Mouse (Mus musculus): Measurements from ENCODE around the gene Ntrk3. TPM values are rescaled to one million over a fixed set of nuclear protein-coding genes. Genes with fewer than 3 reads are reported as not detected.

The Ntrk3 gene
- total RNA-seq, 2 experiments from 2014 or later, result 226 to 238 TPM

DNA sequence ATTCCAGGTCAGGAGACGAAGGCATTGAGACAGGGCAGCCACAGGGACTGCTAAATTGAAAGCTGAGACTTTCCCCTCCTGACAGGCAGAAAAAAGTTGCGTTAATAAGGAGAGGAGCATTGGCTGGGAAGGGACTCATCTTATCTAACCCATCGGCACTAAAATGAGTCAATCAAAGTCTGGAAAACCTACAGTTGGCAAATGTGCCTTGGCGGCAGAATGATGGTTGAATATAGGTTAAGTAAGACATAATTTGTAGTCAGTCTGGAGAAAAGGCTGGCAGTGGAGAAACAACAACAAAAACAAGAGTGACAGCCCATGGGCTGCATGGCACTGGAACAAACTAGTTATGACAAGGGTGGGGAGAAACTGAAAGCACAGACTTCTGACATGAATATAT, 360.9 kb downstream of the Ntrk3 start:
- H3K4me3 ChIP-seq, result no peak overlapping the region
- DNase-seq (ENCODE audit: low spot score in 2 of 2), result no peak
- TF ChIP-seq CTCF (conservative IDR thresholded peaks at IDR 0.05), result no peak
- H3K27ac ChIP-seq, result 0 out of 2 replicates have a peak overlapping the region, but pooled peaks have one; percentile 14

DNA sequence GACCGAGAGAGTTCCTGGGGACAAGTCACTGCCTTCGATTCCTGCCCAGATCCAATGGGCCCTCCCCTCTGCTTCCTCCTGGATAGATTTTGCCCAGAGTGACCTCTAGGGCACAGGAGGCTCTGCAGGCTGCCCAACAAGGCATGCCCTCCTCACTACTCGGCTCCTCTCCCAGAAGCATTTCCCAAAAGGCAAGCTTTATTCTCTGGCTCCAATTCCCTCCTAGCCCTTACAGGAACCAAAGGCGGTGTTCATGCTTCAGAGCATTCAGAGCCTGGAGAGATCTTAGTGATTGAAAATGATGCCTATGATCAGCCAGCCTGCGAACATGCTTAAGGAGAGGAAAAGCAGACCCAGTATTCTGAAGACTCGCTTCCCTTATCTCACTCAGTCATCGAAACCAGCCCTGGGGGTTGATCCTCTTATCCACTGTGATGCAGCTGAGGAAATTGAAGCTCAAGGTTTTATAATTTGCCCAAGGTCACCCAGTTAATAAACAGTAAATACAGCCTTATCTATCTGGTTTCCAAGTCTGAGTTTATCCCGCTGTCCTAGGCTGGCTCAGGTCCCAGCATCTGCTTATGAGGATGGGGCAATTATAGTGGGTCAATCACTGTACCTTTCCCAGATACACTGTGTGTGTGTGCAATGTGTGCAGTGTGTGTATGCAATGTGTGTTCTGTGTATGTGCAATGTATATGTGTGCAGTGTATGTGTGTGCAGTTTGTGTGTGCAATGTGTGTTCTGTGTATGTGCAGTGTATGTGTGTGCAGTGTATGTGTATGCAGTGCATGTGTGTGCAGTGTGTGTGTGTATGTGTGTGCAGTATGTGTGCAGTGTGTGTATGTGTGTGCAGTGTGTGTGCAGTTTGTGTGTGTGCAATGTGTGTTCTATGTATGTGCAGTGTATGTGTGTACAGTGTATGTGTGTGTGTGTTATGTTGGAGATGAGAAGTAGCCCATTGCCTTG, 376.2 kb downstream of the Ntrk3 start:
- no peak for DNase-seq (ENCODE audit: low spot score in 2 of 2)
- no peak overlapping the region for H3K4me3 ChIP-seq
- H3K27ac ChIP-seq, result peak overlapping the region; percentile 3; the same call in 1 of the 2 replicates
- TF ChIP-seq CTCF (conservative IDR thresholded peaks at IDR 0.05), result no peak

DNA sequence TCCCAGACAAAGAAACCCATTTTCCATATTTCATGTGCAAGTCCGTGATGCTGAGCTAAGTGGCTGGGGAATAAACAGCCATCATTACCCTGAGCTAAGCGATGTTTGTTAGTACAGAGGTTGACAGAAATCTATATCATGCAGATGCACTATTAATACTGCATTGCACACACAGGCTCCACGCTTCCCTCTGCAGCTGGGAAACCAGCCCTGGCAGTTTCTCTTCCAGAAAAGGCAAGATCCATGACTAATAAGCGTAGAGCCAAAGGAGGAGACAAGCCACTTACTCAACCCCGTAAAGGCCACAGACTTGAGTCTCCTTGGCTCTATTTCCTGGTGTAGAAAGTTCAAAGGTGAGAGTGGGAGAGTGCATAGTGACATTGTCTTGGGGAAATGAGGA, 390.3 kb downstream of the Ntrk3 start:
- no peak for DNase-seq (ENCODE audit: low spot score in 2 of 2)
- TF ChIP-seq CTCF (conservative IDR thresholded peaks at IDR 0.05), result no peak

DNA sequence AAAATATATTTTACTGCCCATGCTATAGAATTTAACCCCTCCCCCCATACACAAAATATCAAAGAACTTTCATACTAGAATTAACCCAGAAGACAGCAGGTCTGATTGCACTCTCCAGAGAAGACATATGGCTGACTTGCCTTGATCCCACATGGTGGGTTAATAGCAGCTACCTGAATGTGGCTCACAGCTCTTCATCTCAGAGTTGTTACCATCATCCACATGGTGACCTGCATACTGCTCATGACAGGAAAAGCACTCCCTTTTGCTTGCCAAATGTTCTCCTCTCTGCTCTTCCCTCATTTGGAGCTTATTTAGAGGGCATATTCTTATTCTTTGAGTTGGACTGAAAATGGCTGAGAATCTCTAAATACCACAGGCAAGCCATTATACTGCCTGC, 404.4 kb downstream of the Ntrk3 start:
- Histone ChIP-seq H3K27ac (no peak overlapping the region), H3K4me3 (no peak overlapping the region)
- no peak for DNase-seq (ENCODE audit: low spot score in 2 of 2)
- TF ChIP-seq CTCF (conservative IDR thresholded peaks at IDR 0.05), result no peak

More for the DNA sequence above, 390.3 kb downstream of the Ntrk3 start:
- H3K27ac ChIP-seq, result no peak overlapping the region
- no peak overlapping the region for H3K4me3 ChIP-seq

DNA sequence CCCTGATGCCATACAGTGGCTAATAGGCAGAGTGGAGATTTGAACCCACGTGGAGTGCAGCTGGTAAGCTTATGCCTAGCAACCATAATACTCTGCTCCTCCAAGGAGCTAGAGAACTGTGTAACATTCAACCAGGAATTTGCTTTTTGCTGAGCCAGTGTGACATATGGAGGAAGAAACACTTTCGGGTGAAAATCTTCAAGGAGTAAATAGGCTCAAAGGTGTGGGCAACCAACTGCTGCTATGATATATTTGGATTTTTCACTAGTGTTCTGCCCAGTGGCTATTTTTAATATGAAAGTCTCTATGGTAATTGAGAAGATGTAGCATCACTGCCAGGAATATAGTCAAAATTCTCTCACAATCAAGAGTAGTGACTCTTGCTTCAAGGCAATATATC, 409.5 kb downstream of the Ntrk3 start:
- no peak for TF ChIP-seq CTCF (conservative IDR thresholded peaks at IDR 0.05)
- H3K27ac ChIP-seq, result 0 out of 2 replicates have a peak overlapping the region, but pooled peaks have one; percentile 49
- DNase-seq (ENCODE audit: low spot score in 2 of 2), result no peak

DNA sequence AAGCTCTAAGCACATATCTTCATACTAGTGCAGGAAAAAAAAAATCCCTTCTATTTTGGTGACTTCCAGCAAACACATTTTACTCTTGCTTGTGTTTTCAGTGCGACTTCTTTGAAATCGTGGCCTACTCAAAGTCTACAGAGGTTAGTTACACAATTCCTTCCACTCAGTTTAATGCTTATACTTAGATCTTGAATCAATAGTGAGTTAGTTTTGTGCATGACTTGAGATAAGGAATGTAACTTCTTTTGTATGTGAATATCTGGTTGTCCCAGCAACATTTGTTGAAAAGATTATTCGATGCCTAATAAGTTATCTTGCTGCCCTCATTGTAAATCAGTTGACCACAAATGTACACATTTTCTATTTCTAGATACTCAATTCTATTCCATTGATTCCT, 411.6 kb downstream of the Ntrk3 start:
- no peak overlapping the region for H3K4me3 ChIP-seq
- DNase-seq (ENCODE audit: low spot score in 2 of 2), result no peak
- no peak overlapping the region for H3K27ac ChIP-seq
- TF ChIP-seq CTCF (conservative IDR thresholded peaks at IDR 0.05), result no peak

More for the DNA sequence above, 409.5 kb downstream of the Ntrk3 start:
- H3K4me3 ChIP-seq, result no peak overlapping the region

DNA sequence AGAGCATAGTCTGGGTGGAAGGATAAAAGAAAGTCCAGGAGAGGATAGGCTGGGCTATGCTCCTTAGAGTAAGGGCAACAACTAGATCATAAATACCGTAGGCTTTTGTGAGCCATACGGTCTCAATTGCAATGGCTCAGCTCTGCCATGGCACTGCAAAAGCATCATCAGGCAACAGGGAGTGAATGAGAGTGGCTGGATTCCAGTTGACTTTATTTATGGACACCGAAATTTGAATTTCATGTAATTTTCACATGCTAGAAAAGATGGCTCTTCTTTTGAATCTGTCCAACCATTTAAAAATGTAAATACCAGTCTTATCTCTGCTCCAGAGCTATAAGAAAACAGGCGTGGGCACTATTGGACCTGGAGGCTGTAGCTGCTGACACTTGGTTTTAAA, 419.2 kb downstream of the Ntrk3 start:
- H3K4me3 ChIP-seq, result no peak overlapping the region
- DNase-seq (ENCODE audit: low spot score in 2 of 2), result no peak
- TF ChIP-seq CTCF (conservative IDR thresholded peaks at IDR 0.05), result no peak

DNA sequence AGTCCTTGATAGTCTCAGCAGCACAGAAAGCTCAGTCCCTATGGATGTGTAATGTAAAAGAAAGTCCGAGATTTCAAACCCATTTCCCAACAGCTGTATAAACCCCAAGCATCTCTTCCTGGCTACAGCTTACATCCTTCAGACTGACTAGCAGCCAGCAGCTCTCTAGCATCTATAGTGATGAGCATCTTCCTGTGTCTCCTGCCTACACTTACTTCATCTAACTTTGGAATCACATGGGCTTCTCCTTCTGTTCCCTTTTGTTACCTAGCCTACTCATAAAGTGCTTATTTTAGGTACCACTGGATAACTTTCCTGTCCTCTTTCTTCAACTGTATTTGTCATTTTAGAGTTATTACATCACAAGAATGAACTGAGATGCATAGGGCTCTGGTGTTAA, 432.0 kb downstream of the Ntrk3 start:
- no peak for TF ChIP-seq CTCF (conservative IDR thresholded peaks at IDR 0.05)
- Histone ChIP-seq H3K4me3 (no peak overlapping the region), H3K27ac (no peak overlapping the region)
- DNase-seq (ENCODE audit: low spot score in 2 of 2), result no peak

More for the DNA sequence above, 419.2 kb downstream of the Ntrk3 start:
- H3K27ac ChIP-seq, result no peak overlapping the region

DNA sequence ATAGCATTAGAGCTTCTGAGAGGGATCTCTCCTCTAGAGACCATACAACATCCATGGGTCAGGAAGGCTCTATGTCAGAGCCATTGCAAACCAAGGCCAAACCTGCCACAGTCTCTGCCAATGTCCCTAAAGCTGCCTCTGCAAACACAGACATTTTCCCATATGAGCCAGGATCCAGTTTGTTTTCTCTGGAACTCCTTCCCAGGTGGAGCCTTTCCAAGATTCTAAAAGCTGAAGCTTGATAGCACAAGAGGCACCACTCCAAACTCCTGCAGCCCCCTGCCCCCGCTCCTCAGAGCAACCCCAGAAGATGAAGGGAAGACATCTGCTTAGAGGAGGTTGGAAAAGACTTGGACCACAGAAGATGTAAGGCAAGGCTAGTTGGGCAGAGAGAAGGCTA, 432.8 kb downstream of the Ntrk3 start:
- Histone ChIP-seq H3K4me3 (no peak overlapping the region), H3K27ac (no peak overlapping the region)
- DNase-seq (ENCODE audit: low spot score in 2 of 2), result no peak
- no peak for TF ChIP-seq CTCF (conservative IDR thresholded peaks at IDR 0.05)

DNA sequence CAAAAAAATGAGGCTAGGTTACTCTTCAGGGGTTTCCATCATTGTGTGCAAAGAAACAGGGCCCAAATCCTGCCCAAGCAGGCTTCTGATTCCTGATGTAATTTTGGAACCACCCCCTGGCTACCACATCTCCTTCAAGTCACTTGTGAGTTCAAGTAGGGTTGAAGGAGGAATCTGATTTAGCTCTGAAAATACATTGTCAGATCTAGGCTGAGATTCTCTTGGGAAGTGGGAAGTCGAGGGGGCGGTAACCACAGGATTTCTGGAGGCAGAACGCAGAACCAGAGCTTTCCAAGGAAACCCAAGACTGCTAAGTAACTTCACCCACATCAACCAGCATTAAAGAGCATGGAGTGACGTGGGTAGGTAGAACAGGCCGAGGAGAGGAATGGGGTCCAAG, 440.5 kb downstream of the Ntrk3 start:
- no peak for TF ChIP-seq CTCF (conservative IDR thresholded peaks at IDR 0.05)
- H3K27ac ChIP-seq, result no peak overlapping the region

DNA sequence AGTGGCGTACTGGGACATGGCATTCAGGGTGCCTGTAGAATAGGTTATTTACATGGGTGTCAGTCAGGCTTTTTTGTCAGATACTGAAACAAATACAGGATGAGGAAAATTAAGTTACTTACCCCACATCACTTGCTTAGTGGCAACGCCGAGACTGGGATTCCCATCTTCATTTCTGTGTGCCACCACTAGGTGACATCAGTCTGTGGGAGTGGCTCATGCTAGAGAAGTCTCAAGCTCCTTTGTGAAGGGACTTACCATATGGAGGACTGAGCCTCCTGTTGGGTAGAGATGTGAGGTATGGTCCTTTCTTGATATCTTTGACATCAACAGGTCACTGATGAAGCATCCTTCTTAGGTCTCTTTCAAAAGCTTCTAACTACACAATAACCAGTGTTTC, 443.5 kb downstream of the Ntrk3 start:
- H3K27ac ChIP-seq, result no peak overlapping the region
- DNase-seq (ENCODE audit: low spot score in 2 of 2), result no peak
- TF ChIP-seq CTCF (conservative IDR thresholded peaks at IDR 0.05), result peak; percentile 61
- no peak overlapping the region for H3K4me3 ChIP-seq

More for the DNA sequence above, 440.5 kb downstream of the Ntrk3 start:
- no peak for DNase-seq (ENCODE audit: low spot score in 2 of 2)
- no peak overlapping the region for H3K4me3 ChIP-seq

DNA sequence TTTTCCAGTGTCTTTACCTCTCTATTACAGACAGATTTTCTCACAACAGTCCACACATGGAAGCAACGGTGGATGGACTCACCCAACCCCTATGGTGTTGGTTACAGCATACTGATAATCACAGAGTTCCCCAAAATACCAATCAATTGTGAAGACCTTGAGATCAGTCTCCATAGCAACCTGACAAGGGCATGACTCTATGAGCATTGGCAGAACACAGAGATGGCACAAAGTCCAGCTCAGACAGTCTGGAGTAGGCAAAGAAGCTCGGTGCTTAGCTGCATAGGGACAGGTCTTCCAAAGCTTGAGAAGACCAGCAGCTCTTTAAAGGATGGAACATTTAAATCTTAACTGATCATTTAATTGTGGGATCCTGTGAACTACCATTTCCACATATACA, 447.6 kb downstream of the Ntrk3 start:
- H3K27ac ChIP-seq, result no peak overlapping the region
- DNase-seq (ENCODE audit: low spot score in 2 of 2), result no peak
- TF ChIP-seq CTCF (conservative IDR thresholded peaks at IDR 0.05), result no peak
- no peak overlapping the region for H3K4me3 ChIP-seq

DNA sequence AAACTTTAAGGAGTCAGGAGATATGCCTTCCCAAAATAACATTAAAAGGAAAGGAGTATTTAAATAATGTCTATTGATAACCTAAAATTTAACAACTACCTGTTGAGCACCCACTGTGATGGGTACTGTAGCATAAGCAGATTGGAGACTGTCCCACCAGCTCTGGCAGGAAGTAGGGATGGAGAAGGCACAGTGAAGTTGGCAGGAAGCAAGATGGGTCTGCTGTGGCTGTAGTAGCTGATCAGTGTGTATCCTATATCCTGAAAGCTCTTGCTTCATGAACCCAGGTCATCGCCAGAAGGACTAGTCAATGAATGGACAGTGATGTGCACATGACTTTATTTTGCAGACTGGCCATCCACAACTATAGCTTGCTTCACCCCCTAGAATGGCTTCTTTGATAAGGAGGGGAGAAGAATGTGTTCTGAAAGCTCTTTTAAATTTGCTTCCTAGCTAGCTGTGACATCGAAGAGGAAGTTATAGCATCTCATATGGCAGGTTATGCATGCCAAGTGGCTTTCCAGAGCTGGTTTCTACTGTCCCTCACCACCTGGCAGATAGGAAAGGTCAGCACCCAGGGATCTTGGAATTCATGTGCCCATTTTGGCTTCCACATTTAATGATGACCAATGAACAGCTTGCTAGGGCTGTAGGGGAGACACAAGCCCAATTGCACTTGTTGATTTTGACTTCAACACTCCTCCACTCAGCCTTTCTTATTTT, 451.1 kb downstream of the Ntrk3 start:
- Histone ChIP-seq H3K4me3 (no peak overlapping the region), H3K27ac (no peak overlapping the region)
- TF ChIP-seq CTCF (conservative IDR thresholded peaks at IDR 0.05), result no peak
- no peak for DNase-seq (ENCODE audit: low spot score in 2 of 2)

All from layer of hippocampus, adult 2 months (tissue).